Mouse (Mus musculus): Measurements from ENCODE around the gene Rps10. TPM values are rescaled to one million over a fixed set of nuclear protein-coding genes. Genes with fewer than 3 reads are reported as not detected.
A peak's percentile ranks its signal among the peaks of the same experiment; 100 is the strongest.
"Not testable (repeated sequence)": the region's sequence is repeated elsewhere in the genome, so short reads cannot be mapped to it uniquely, and the experiment has no call there.

Rps10 gene
- total and polyA plus RNA-seq, 2 experiments from 2014 or later: 502 to 1,348 TPM

DNA sequence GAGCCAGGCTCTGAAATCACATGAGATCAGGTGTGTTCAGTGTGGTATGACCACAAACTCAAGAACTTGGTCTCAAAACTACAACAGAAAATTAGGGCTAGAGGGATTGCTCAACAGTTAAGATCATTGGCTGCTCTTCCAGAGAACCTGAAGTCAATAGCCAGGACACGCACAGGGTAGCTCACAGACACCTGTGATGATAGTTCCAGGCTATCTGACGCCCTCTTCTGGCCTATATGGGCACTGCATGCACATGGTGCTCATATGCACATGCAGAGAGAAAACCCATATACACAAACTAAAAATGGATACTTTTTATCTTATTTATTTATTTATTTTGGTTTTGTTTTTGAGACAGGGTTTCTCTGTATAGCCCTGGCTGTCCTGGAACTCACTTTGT lies 8.1 kb upstream of the Rps10 start:
- WGBS: 39% methylated on average over 2 of the region's 2 CpGs
- H3K27me3 ChIP-seq (ENCODE audit: insufficient read depth, low read length): no peaks in the 10 kb centered on the region
- H3K27ac ChIP-seq (ENCODE audit: low read depth, low read length): no peak overlapping the region
- peaks cover 12% of the 10 kb centered on the region; the same call in 1 of the 2 replicates for H3K4me1 ChIP-seq (ENCODE audit: insufficient read depth)
- no peaks in the 10 kb centered on the region for H3K9me3 ChIP-seq (ENCODE audit: low read length)
- TF ChIP-seq CTCF (IDR thresholded peaks at IDR 0.05; ENCODE audit: low read depth): peak; percentile 40; the same call in 1 of the 2 replicates
- no peak overlapping the region for H3K4me2 ChIP-seq (ENCODE audit: low read depth)
- no peak overlapping the region for H3K9ac ChIP-seq
- no peak for DNase-seq
- H3K4me3 ChIP-seq (ENCODE audit: low read depth, low read length): no peak overlapping the region
- H3K36me3 ChIP-seq (ENCODE audit: insufficient read depth): no peaks in the 10 kb centered on the region
- no peak for ATAC-seq

DNA sequence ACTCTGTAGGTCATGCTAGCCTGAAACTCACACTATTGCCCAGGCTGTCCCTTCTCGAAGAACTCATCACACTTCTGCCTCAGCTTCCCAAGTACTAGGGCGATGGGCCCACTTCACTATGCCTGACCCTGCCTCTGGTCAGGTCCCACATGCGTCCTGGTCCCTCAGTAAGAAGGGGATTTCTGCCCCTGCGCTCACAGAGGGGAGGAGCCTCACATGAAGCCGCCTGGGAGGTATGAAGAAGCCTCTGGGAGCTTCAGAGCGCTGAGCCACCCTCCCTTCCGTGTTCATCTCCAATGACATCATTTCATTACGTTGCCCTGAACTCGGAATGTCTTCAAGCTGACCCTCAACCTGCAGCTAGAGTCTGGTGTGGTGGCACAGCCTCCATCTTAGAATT lies 7.3 kb upstream of the Rps10 start:
- Histone ChIP-seq H3K4me1 (ENCODE audit: insufficient read depth) (peaks cover 12% of the 10 kb centered on the region; the same call in 1 of the 2 replicates), H3K9me3 (ENCODE audit: low read length) (no peaks in the 10 kb centered on the region), H3K27ac (ENCODE audit: low read depth, low read length) (no peak overlapping the region), H3K9ac (no peak overlapping the region), H3K4me2 (ENCODE audit: low read depth) (no peak overlapping the region), H3K27me3 (ENCODE audit: insufficient read depth, low read length) (no peaks in the 10 kb centered on the region), H3K36me3 (ENCODE audit: insufficient read depth) (no peaks in the 10 kb centered on the region), H3K4me3 (ENCODE audit: low read depth, low read length) (no peak overlapping the region)
- 86% methylated on average over 9 of the region's 9 CpGs for WGBS
- ATAC-seq (no peak), DNase-seq (no peak)
- no peak for TF ChIP-seq CTCF (IDR thresholded peaks at IDR 0.05; ENCODE audit: low read depth)

GRCm38 (mm10) chr17:27643101-27643500 lies 6.6 kb upstream of the Rps10 start:
- no peaks in the 10 kb centered on the region for H3K9me3 ChIP-seq (ENCODE audit: low read length)
- 0 out of 2 replicates have a peak overlapping the region, but pooled peaks have one; percentile 7 for H3K4me2 ChIP-seq (ENCODE audit: low read depth)
- no peak for TF ChIP-seq CTCF (IDR thresholded peaks at IDR 0.05; ENCODE audit: low read depth)
- peak overlapping the region; percentile 28; the same call in 1 of the 2 replicates for H3K9ac ChIP-seq
- WGBS: 35% methylated on average over 6 of the region's 6 CpGs
- H3K4me1 ChIP-seq (ENCODE audit: insufficient read depth): peaks cover 12% of the 10 kb centered on the region; the same call in 1 of the 2 replicates
- ATAC-seq (peak; percentile 40; the same call in 1 of the 2 replicates), DNase-seq (peak; percentile 60)
- H3K36me3 ChIP-seq (ENCODE audit: insufficient read depth): no peaks in the 10 kb centered on the region
- H3K4me3 ChIP-seq (ENCODE audit: low read depth, low read length): no peak overlapping the region
- H3K27ac ChIP-seq (ENCODE audit: low read depth, low read length): peak overlapping the region; percentile 72
- no peaks in the 10 kb centered on the region for H3K27me3 ChIP-seq (ENCODE audit: insufficient read depth, low read length)

- 0 out of 2 replicates have a peak overlapping the region, but pooled peaks have one; percentile 7 for H3K4me2 ChIP-seq (ENCODE audit: low read depth)
- TF ChIP-seq CTCF (IDR thresholded peaks at IDR 0.05; ENCODE audit: low read depth): no peak
Measured at GRCm38 (mm10) chr17:27642491-27643062, 6.1 kb upstream of the Rps10 start.

DNA sequence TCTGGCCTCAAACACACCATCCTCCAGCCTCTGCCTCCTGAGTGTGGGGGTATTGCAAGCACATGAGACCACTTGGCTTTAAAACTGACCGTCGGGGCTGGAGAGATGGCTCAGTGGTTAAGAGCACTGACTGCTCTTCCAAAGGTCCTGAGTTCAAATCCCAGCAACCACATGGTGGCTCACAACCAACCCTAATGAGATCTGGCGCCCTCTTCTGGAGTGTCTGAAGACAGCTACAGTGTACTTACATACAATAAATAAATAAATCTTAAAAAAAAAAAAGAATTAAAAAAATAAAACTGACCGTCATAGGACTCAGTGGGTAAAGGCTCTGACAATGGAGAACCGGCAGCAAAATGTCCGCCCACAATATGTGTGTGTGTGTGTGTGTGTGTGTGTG lies 3.4 kb upstream of the Rps10 start:
- H3K9ac ChIP-seq; H3K9me3 ChIP-seq (ENCODE audit: low read length); H3K27ac ChIP-seq (ENCODE audit: low read depth, low read length); H3K4me2 ChIP-seq (ENCODE audit: low read depth); H3K36me3 ChIP-seq (ENCODE audit: insufficient read depth); H3K27me3 ChIP-seq (ENCODE audit: insufficient read depth, low read length); H3K4me3 ChIP-seq (ENCODE audit: low read depth, low read length); DNase-seq; ATAC-seq: not testable (repeated sequence)
- peaks cover 12% of the 10 kb centered on the region; the same call in 1 of the 2 replicates for H3K4me1 ChIP-seq (ENCODE audit: insufficient read depth)
- 89% methylated on average over 6 of the region's 6 CpGs for WGBS

More at GRCm38 (mm10) chr17:27642491-27643062, 6.1 kb upstream of the Rps10 start:
- Histone ChIP-seq H3K27ac (ENCODE audit: low read depth, low read length) (peak overlapping the region; percentile 72), H3K36me3 (ENCODE audit: insufficient read depth) (no peaks in the 10 kb centered on the region), H3K27me3 (ENCODE audit: insufficient read depth, low read length) (no peaks in the 10 kb centered on the region), H3K9me3 (ENCODE audit: low read length) (no peaks in the 10 kb centered on the region), H3K4me1 (ENCODE audit: insufficient read depth) (peaks cover 12% of the 10 kb centered on the region; the same call in 1 of the 2 replicates), H3K4me3 (ENCODE audit: low read depth, low read length) (no peak overlapping the region), H3K9ac (peak overlapping the region; percentile 28; the same call in 1 of the 2 replicates)
- DNase-seq: peak; percentile 81
- 13% methylated on average over 12 of the region's 12 CpGs for WGBS
- ATAC-seq: peak; percentile 85

DNA sequence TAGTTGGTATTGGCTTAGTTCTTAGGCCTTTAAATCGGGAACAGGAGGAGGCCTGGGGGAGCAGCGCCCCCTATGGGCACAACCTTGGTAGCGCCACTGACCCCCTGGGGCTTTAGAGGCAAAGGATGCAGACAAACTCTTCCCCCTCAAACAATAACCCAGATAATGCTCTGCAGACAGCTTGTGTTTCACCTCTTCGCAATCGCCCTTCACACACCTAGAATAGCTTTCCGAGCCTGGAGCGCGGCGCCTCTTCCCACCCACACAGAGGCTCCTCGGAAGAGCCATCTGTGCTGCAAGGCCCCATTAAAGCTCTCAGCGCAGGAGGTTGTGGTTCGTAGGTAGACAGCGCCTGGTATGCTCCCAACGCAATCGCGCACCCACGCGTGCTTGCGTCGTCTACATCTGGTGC lies 2.5 kb upstream of the Rps10 start:
- 71% methylated on average over 20 of the region's 20 CpGs for WGBS
- H3K4me2 ChIP-seq (ENCODE audit: low read depth): no peak overlapping the region
- DNase-seq: no peak
- no peak overlapping the region for H3K9ac ChIP-seq
- no peak; the same call in 1 of the 2 replicates for TF ChIP-seq CTCF (IDR thresholded peaks at IDR 0.05; ENCODE audit: low read depth)
- no peaks in the 10 kb centered on the region for H3K9me3 ChIP-seq (ENCODE audit: low read length)
- H3K27me3 ChIP-seq (ENCODE audit: insufficient read depth, low read length): no peaks in the 10 kb centered on the region
- no peak overlapping the region for H3K27ac ChIP-seq (ENCODE audit: low read depth, low read length)
- no peaks in the 10 kb centered on the region for H3K36me3 ChIP-seq (ENCODE audit: insufficient read depth)
- no peak for ATAC-seq
- H3K4me1 ChIP-seq (ENCODE audit: insufficient read depth): peaks cover 12% of the 10 kb centered on the region; the same call in 1 of the 2 replicates
- H3K4me3 ChIP-seq (ENCODE audit: low read depth, low read length): no peak overlapping the region

GRCm38 (mm10) chr17:27637333-27637732 lies 864 bp upstream of the Rps10 start:
- Histone ChIP-seq H3K4me3 (ENCODE audit: low read depth, low read length) (no peak overlapping the region), H3K4me2 (ENCODE audit: low read depth) (no peak overlapping the region), H3K36me3 (ENCODE audit: insufficient read depth) (peaks cover 8% of the 10 kb centered on the region; the same call in 1 of the 2 replicates), H3K27me3 (ENCODE audit: insufficient read depth, low read length) (no peaks in the 10 kb centered on the region), H3K9ac (no peak overlapping the region), H3K27ac (ENCODE audit: low read depth, low read length) (no peak overlapping the region), H3K9me3 (ENCODE audit: low read length) (no peaks in the 10 kb centered on the region), H3K4me1 (ENCODE audit: insufficient read depth) (peaks cover 6% of the 10 kb centered on the region; the same call in 1 of the 2 replicates)
- DNase-seq (no peak), ATAC-seq (no peak)
- TF ChIP-seq CTCF (IDR thresholded peaks at IDR 0.05; ENCODE audit: low read depth): no peak
- WGBS: 64% methylated on average over 9 of the region's 9 CpGs

DNA sequence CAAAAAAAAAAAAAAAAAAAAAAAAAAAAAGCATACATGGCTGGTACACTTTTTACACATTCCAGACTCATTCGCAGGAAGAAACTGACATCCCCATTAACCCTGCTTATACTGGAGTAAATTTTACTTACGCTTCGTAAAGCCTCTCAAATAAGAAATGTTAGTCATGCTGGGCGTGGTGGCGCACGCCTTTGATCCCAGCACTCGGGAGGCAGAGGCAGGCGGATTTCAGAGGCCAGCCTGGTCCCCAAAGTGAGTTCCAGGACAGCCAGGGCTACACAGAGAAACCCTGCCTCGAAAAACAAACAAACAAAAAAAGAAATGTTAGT lies 930 bp downstream of the Rps10 start:
- DNase-seq: not testable (repeated sequence)
- ATAC-seq: peak; percentile 57; the same call in 1 of the 2 replicates
- H3K27ac ChIP-seq (ENCODE audit: low read depth, low read length): peak overlapping the region; percentile 91

More for the DNA sequence above, 930 bp downstream of the Rps10 start:
- H3K4me3 ChIP-seq (ENCODE audit: low read depth, low read length): peak overlapping the region; percentile 73
- not testable (repeated sequence) for H3K4me1 ChIP-seq (ENCODE audit: insufficient read depth); H3K9me3 ChIP-seq (ENCODE audit: low read length); H3K27me3 ChIP-seq (ENCODE audit: insufficient read depth, low read length)
- peak overlapping the region; percentile 70 for H3K4me2 ChIP-seq (ENCODE audit: low read depth)
- H3K36me3 ChIP-seq (ENCODE audit: insufficient read depth): peaks cover 25% of the 10 kb centered on the region
- WGBS: 43% methylated on average over 9 of the region's 9 CpGs
- peak overlapping the region; percentile 85 for H3K9ac ChIP-seq
